Mouse (Mus musculus) heart, postnatal 0 days (tissue): Measurements from ENCODE around the gene Tmem214.

Experiments
- CTCF ChIP-seq: IDR thresholded peaks from 2 replicates; pipeline ENCODE4 v1.5.1; 2016; ENCODE audit warnings: antibody characterized with exemption, control low read depth, low read depth
- EP300 ChIP-seq: IDR thresholded peaks from 2 replicates; pipeline ENCODE4 v1.6.1; 2016; ENCODE audit warnings: antibody characterized with exemption, low read depth

- TF ChIP-seq CTCF, result no peak
- no peak for TF ChIP-seq EP300
Observed at GRCm38 (mm10) chr5:30868981-30869380, 1.2 kb downstream of the Tmem214 start.
